Mouse (Mus musculus): ENCODE measurements around the gene Rspry1.

Rspry1 gene

GRCm38 (mm10) chr8:94601607-94602385, at the start of gene Rspry1, which contains the start of gene Fam192a:
TSS of gene Rspry1 (plus strand) at chr8:94601937.
TSS of gene Fam192a (minus strand) at chr8:94601997.
- peak; percentile 100 for DNase-seq

- no peak for DNase-seq
Observed at GRCm38 (mm10) chr8:94552696-94553095, 49.0 kb upstream of the Rspry1 start.

- DNase-seq: no peak
Observed at GRCm38 (mm10) chr8:94557281-94557680, 44.5 kb upstream of the Rspry1 start.

- DNase-seq: no peak
Observed at GRCm38 (mm10) chr8:94561256-94561655, 40.5 kb upstream of the Rspry1 start.

- no peak for DNase-seq
Observed at GRCm38 (mm10) chr8:94564421-94564820, 37.3 kb upstream of the Rspry1 start.

- no peak for DNase-seq
Observed at GRCm38 (mm10) chr8:94566033-94566432, 35.7 kb upstream of the Rspry1 start.

- no peak for DNase-seq
Observed at GRCm38 (mm10) chr8:94566446-94567158, 35.1 kb upstream of the Rspry1 start.

GRCm38 (mm10) chr8:94567159-94567849, 34.4 kb upstream of the Rspry1 start:
- no peak for DNase-seq

- DNase-seq: no peak
Observed at GRCm38 (mm10) chr8:94568098-94568497, 33.6 kb upstream of the Rspry1 start.

- DNase-seq: no peak
Observed at GRCm38 (mm10) chr8:94569419-94569818, 32.3 kb upstream of the Rspry1 start.

GRCm38 (mm10) chr8:94571896-94572295, 29.8 kb upstream of the Rspry1 start:
- DNase-seq: no peak

GRCm38 (mm10) chr8:94574159-94574907, 27.4 kb upstream of the Rspry1 start:
- DNase-seq: peak; percentile 60

GRCm38 (mm10) chr8:94575148-94575547, 26.6 kb upstream of the Rspry1 start:
- DNase-seq: no peak

GRCm38 (mm10) chr8:94581820-94582483, 19.8 kb upstream of the Rspry1 start:
- no peak for DNase-seq

- DNase-seq: no peak
Observed at GRCm38 (mm10) chr8:94582569-94582968, 19.2 kb upstream of the Rspry1 start.

- peak; percentile 22 for DNase-seq
Observed at GRCm38 (mm10) chr8:94584238-94584817, 17.4 kb upstream of the Rspry1 start.

- no peak for DNase-seq
Observed at GRCm38 (mm10) chr8:94591691-94592090, 10.0 kb upstream of the Rspry1 start.

- peak; percentile 44 for DNase-seq
Observed at GRCm38 (mm10) chr8:94594211-94594610, 7.5 kb upstream of the Rspry1 start.

- DNase-seq: no peak
Observed at GRCm38 (mm10) chr8:94600478-94600877, 1.3 kb upstream of the Rspry1 start.

- no peak for DNase-seq
Observed at GRCm38 (mm10) chr8:94601034-94601606, 617 bp upstream of the Rspry1 start.

GRCm38 (mm10) chr8:94602471-94603131, 864 bp downstream of the Rspry1 start:
- DNase-seq: peak; percentile 32

All from cerebellum, adult 9-10 months (tissue).